Mouse (Mus musculus): Measurements from ENCODE around the gene Rab27a.

DNA sequence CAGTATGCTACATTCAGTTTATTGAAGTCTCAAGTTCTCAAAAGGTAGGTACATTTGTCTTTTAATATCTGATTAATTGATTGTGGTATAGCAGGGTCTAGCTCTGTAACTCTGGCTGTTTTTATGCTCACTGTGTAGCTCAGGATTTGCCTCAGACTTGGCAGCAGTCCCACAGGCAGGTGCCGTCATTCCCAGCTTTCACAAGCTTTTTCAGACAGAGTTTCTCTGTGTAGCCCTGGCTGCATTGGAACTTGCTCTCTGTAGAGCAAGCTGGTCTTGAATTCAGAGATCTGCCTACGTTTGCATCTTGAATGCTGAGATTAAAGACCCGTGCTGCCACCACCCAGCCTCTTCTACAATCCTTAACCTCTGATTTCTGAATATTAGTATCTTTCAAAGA, 42.5 kb upstream of the Rab27a start:
- TF ChIP-seq CTCF (IDR thresholded peaks at IDR 0.05; ENCODE audit: extremely low read depth, insufficient read depth, low read length), result no peak
- no peak for TF ChIP-seq POLR2A (IDR thresholded peaks at IDR 0.05; ENCODE audit: extremely low read depth, insufficient read depth, low read length)

Measured in cortical plate, adult 2 months (tissue).